Mouse (Mus musculus): ENCODE measurements around the gene Tprgl. TPM values are rescaled to one million over a fixed set of nuclear protein-coding genes. Genes with fewer than 3 reads are reported as not detected.

Gene Tprgl
- polyA plus RNA-seq (2015; fragmentation: Nextera tagmentation; extraction: Ambion mirVana) = 154 and 159 TPM in 2 replicates

DNA sequence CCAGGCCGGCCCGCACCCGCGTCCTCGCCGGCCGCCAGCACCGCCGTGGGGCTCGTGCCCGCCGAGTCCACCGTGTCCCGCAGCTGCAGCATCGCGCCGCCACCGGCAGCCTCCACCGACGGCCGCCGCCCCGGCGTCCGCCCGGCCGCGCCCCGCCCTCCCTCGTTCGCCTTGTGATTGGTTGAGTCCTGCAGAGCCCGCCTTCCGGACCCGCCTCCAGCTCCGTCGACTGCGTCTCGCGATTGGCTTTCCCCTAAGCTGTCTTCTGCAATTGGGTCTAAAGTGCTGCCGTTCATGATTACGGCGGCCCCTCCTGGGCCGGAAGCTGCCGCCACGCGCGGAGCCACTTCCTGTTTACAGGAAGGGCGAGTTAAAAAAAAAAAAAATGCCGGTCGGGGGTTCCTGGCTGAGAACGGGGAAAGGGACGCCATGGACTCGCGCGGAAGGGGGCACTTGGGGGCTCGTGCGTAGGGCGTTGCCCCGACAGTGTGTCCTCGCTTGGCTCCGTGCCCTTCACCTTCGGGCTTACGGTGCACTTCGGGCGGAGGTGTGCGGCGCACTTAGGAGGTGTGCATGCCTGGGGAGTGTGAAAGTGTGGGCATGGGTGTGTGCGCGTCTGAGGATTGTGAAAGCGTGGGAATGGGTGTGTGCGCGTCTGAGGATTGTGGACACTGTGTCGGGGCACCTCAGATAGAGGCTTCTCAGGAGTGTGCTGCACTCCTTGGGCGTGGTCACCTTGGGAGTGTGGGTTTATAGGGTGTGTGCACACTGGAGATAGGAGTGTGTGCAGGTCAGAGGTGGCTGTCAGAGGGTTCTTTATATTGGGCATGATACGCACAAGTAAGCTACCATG is at the start of gene Tprgl:
Gene Tprgl (minus strand): TSS at position 129 of the 853 bp plus-strand sequence.
- Histone ChIP-seq H3K36me3 (peaks cover 31% of the 10 kb centered on the region), H3K9ac (peak within 1 kb of the TSS; percentile 71), H3K4me3 (replicated peaks) (peak within 1 kb of the TSS; percentile 90), H3K4me1 (peaks cover 22% of the 10 kb centered on the region), H3K27ac (replicated peaks) (peak within 1 kb of the TSS; percentile 78), H3K4me2 (replicated peaks) (peak within 1 kb of the TSS; percentile 83), H3K9me3 (replicated peaks) (no peaks in the 10 kb centered on the region), H3K27me3 (no peaks in the 10 kb centered on the region)
- under 1% methylated on average over 59 of the region's 75 CpGs for WGBS
- peak; percentile 96 for ATAC-seq (ENCODE audit: insufficient number of reproducible peaks, low FRiP score, low TSS enrichment, low read depth)

DNA sequence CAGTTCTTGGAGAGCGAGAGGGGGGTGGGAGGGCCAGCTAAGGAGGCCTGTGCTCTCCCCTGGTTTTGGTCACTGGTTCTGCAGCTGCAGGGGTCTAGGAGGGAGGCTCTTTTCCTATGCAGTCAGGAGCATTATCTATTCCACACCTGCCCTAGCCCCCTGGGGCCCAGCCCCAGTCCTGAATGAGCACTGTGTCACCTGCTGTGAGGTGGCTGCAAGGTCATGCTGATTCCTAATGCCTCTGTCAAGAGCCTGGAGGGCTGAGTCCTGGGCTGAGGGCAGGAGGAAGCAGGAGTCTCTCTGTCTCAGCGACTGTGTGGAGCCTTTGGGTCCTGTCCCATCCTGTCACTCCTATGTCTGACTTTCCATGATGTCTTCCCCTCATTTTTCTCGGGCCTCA is 49.4 kb upstream of the Tprgl start:
- no peak for ATAC-seq (ENCODE audit: insufficient number of reproducible peaks, low FRiP score, low TSS enrichment, low read depth)
- Histone ChIP-seq H3K9ac (no peak overlapping the region), H3K27me3 (no peaks in the 10 kb centered on the region), H3K4me2 (replicated peaks) (no peak overlapping the region), H3K4me3 (replicated peaks) (no peak overlapping the region), H3K4me1 (peaks cover 69% of the 10 kb centered on the region), H3K36me3 (no peaks in the 10 kb centered on the region), H3K27ac (replicated peaks) (peak overlapping the region; percentile 76), H3K9me3 (replicated peaks) (no peaks in the 10 kb centered on the region)
- 22% methylated on average over 3 of the region's 3 CpGs for WGBS

DNA sequence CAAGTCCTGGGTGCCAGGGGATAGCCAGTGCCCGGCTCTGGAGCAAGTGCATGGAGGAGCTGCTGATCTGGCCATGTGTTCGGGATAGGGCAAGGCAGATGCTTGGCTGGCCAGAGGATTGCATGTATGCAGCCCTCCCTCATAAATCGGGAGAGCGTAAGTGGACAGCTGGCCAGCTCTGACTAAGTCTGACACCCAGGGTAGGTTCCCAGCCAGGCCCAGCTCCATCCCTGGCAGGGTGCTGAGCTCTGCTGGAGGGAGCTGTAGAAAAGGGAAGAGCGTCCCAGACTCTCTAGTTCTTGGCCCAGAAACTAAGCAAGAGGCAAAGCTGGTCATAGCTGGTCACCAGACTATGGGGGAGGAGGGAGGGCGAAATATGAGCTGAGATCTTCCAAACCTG is 48.6 kb upstream of the Tprgl start:
- Histone ChIP-seq H3K4me3 (replicated peaks) (no peak overlapping the region), H3K9ac (no peak overlapping the region), H3K27me3 (no peaks in the 10 kb centered on the region), H3K36me3 (no peaks in the 10 kb centered on the region), H3K9me3 (replicated peaks) (no peaks in the 10 kb centered on the region), H3K4me2 (replicated peaks) (no peak overlapping the region), H3K4me1 (peaks cover 70% of the 10 kb centered on the region), H3K27ac (replicated peaks) (peak overlapping the region; percentile 79)
- WGBS = 77% methylated on average over 6 of the region's 6 CpGs
- peak; percentile 7; the same call in 1 of the 2 replicates for ATAC-seq (ENCODE audit: insufficient number of reproducible peaks, low FRiP score, low TSS enrichment, low read depth)

DNA sequence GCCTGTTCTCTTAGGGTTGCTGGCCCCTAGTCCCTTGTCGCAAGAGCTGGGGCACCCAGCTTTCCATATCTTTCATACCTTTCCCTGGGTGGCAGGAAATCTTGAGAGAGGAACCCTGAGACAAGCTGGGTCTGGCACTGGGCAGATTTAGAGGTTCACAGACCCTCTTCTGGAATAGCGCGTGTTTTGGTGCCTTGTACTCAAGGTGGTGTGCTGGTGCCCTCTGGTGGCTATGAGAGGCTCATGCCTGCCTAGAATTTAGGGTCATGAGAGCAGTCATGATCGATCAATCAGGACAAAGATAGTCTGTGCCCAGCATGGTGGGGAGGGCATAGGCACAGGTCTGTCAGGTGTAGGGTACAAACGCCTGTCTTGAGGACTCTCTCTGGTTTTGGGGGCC is 46.8 kb upstream of the Tprgl start:
- WGBS = 13% methylated on average over 5 of the region's 5 CpGs
- H3K36me3 ChIP-seq = no peaks in the 10 kb centered on the region
- no peak overlapping the region for H3K4me3 ChIP-seq (replicated peaks)
- no peaks in the 10 kb centered on the region for H3K9me3 ChIP-seq (replicated peaks)
- H3K4me2 ChIP-seq (replicated peaks) = no peak overlapping the region
- H3K27ac ChIP-seq (replicated peaks) = no peak overlapping the region
- H3K9ac ChIP-seq = no peak overlapping the region
- no peak for ATAC-seq (ENCODE audit: insufficient number of reproducible peaks, low FRiP score, low TSS enrichment, low read depth)
- peaks cover 53% of the 10 kb centered on the region for H3K4me1 ChIP-seq
- no peaks in the 10 kb centered on the region for H3K27me3 ChIP-seq

DNA sequence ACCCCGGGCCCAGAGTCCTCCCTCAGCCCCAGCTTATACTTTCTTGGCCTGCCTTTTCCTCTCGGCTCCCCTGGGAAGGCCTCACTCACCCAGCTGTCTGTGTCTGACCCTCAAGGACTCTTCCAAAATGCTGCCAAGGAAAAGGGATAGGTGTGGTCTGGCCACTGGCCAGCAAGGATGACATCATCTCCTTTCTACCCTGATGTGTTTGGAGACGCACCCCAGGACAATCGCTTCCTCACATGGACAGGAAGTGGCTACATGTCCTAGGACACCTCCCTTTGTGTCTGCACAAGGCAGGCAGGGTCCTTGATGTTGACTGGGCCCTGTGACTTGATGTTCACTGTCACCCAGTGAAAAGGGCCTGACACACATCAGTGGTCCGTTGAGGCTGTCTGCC is 44.9 kb upstream of the Tprgl start:
- Histone ChIP-seq H3K4me3 (replicated peaks) (no peak overlapping the region), H3K27me3 (no peaks in the 10 kb centered on the region), H3K27ac (replicated peaks) (no peak overlapping the region), H3K36me3 (no peaks in the 10 kb centered on the region), H3K4me2 (replicated peaks) (no peak overlapping the region), H3K9me3 (replicated peaks) (no peaks in the 10 kb centered on the region), H3K4me1 (peaks cover 42% of the 10 kb centered on the region), H3K9ac (0 out of 2 replicates have a peak overlapping the region, but pooled peaks have one; percentile 6)
- WGBS = 61% methylated on average over 5 of the region's 5 CpGs
- ATAC-seq (ENCODE audit: insufficient number of reproducible peaks, low FRiP score, low TSS enrichment, low read depth) = no peak

DNA sequence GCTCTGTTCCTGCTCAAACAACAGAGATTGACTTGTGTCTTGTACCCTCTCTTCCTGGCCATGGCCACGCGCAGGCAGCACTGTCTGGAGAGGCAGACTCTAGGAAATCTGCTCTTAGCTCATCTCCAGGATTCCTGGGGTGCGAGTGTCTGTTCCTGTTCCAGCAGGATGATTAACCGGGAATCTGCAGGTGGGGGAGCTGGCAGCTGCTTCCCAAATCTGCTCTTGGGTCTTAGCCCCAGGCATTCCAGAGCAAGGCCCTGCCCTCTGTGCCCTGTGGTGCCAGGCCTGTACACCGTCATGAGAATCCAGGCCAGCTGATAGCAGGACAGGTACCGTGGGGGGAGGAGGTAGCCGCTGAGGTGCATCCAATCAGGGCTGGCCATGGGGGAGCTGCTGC is 44.1 kb upstream of the Tprgl start:
- no peaks in the 10 kb centered on the region for H3K27me3 ChIP-seq
- no peak overlapping the region for H3K27ac ChIP-seq (replicated peaks)
- H3K36me3 ChIP-seq = no peaks in the 10 kb centered on the region
- 67% methylated on average over 7 of the region's 7 CpGs for WGBS
- no peak overlapping the region for H3K9ac ChIP-seq
- ATAC-seq (ENCODE audit: insufficient number of reproducible peaks, low FRiP score, low TSS enrichment, low read depth) = no peak
- H3K4me2 ChIP-seq (replicated peaks) = no peak overlapping the region
- H3K4me1 ChIP-seq = peaks cover 35% of the 10 kb centered on the region
- H3K9me3 ChIP-seq (replicated peaks) = no peaks in the 10 kb centered on the region
- H3K4me3 ChIP-seq (replicated peaks) = no peak overlapping the region

DNA sequence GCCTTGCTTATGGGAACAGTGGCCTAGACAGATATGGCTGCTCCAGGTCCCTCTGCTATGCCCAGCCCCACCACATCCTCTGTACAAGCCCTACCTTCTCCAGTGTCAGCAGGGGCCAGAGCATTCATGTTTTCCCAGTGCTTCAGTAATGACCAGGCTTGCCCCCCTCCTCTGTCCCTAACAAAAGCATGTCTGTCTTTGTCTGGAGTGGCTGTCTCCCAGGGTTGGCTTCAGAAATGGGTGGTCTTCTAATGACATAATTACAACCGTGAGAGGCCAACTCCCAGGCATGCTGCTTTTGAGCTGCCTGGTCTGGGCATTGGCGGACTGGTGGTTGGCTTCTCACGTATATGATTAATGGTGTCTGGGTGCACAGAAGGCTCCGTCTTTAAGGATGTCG is 41.0 kb upstream of the Tprgl start:
- peak; percentile 17; the same call in 1 of the 2 replicates for ATAC-seq (ENCODE audit: insufficient number of reproducible peaks, low FRiP score, low TSS enrichment, low read depth)
- Histone ChIP-seq H3K4me2 (replicated peaks) (no peak overlapping the region), H3K27me3 (no peaks in the 10 kb centered on the region), H3K4me1 (peaks cover 33% of the 10 kb centered on the region), H3K9me3 (replicated peaks) (no peaks in the 10 kb centered on the region), H3K36me3 (no peaks in the 10 kb centered on the region), H3K4me3 (replicated peaks) (no peak overlapping the region), H3K27ac (replicated peaks) (no peak overlapping the region), H3K9ac (no peak overlapping the region)
- 54% methylated on average over 5 of the region's 5 CpGs for WGBS

DNA sequence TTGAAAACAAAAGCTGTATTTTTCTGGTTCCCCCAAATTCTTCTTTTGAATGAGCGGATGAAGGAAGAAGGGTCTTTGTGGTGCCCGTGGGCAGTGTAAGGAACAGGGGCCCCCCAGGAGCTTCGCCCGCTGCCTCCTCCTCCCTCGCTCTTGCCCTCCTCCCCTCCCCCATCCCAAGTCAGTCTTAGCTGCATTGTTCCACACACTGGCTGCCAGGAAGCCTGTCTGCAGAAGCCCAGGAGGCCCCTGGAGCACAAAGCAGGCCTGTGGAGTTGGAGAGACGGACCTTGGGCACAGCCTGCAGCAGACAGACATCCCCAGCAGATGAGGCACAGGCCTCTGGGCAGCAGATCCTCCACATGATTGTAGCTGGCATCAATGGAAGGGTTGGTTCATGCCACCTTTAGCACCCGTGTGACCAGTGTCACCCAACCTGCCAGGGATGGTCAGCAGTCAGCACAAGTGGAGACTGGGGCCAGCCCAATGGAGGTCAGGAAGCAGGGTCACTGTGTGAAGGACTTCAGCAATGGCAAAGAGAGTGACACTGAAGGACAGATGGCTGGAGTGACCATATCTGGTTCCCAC is 38.0 kb upstream of the Tprgl start:
- H3K9ac ChIP-seq = peak overlapping the region; percentile 19; the same call in 1 of the 2 replicates
- 33% methylated on average over 7 of the region's 7 CpGs for whole genome bisulfite sequencing
- H3K9me3 ChIP-seq (replicated peaks) = no peaks in the 10 kb centered on the region
- no peaks in the 10 kb centered on the region for H3K27me3 ChIP-seq
- H3K27ac ChIP-seq (replicated peaks) = peak overlapping the region; percentile 88
- H3K4me1 ChIP-seq = peaks cover 17% of the 10 kb centered on the region
- 0 out of 2 replicates have a peak, but pooled peaks cover 4% of the 10 kb centered on the region for H3K36me3 ChIP-seq
- ATAC-seq (ENCODE audit: insufficient number of reproducible peaks, low FRiP score, low TSS enrichment, low read depth) = no peak
- H3K4me3 ChIP-seq (replicated peaks) = no peak overlapping the region
- H3K4me2 ChIP-seq (replicated peaks) = no peak overlapping the region; the same call in 1 of the 2 replicates

DNA sequence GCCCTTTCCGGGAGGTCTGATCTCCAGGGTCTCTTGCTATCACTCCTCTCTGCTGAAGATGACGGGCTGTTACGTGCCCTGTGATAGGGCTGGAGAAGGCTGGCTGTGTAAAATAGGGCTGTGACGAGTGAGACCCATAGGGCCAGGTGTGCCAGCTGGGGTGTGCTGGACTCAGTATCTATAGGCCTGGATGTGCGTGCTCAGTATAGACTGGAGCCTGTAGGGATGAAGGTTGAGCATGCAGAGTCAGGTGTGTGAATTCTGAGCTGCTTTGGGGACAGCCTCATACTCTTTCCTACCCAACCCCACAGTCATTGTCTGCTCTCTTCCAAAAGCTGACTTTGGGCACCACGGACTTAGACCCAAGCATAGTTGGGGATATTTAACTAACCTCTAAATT is 37.5 kb upstream of the Tprgl start:
- Histone ChIP-seq H3K4me2 (replicated peaks) (no peak overlapping the region), H3K9me3 (replicated peaks) (no peaks in the 10 kb centered on the region), H3K36me3 (0 out of 2 replicates have a peak, but pooled peaks cover 4% of the 10 kb centered on the region), H3K4me1 (peaks cover 17% of the 10 kb centered on the region), H3K4me3 (replicated peaks) (no peak overlapping the region), H3K9ac (no peak overlapping the region), H3K27ac (replicated peaks) (peak overlapping the region; percentile 88), H3K27me3 (no peaks in the 10 kb centered on the region)
- ATAC-seq (ENCODE audit: insufficient number of reproducible peaks, low FRiP score, low TSS enrichment, low read depth) = 0 out of 2 replicates have a peak, but pooled peaks have one; percentile 36
- 52% methylated on average over 6 of the region's 6 CpGs for WGBS

DNA sequence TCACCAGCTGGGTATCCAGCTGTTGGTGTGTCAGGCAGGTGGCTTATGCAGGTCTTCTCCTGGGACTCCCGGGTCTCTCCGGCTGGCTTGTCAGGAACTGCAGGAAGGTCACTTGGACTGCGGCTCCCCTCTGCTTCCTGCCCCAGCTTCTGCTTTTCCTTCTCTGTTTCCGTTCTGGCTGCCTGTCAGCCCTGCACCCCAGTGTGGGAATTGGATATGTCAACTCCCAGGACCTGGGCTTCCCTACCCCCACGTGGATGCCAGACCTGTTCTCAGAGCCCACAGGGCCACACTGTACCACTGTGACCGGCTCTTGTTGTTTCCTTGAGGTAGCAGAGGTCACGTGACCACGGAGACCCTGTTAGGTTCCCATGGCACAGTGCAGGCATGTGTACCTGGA is 28.5 kb upstream of the Tprgl start:
- Histone ChIP-seq H3K36me3 (0 out of 2 replicates have a peak, but pooled peaks cover 2% of the 10 kb centered on the region), H3K27ac (replicated peaks) (no peak overlapping the region), H3K27me3 (no peaks in the 10 kb centered on the region), H3K9ac (no peak overlapping the region), H3K4me2 (replicated peaks) (no peak overlapping the region), H3K9me3 (replicated peaks) (no peaks in the 10 kb centered on the region), H3K4me1 (no peaks in the 10 kb centered on the region), H3K4me3 (replicated peaks) (no peak overlapping the region)
- whole genome bisulfite sequencing = 77% methylated on average over 8 of the region's 8 CpGs
- ATAC-seq (ENCODE audit: insufficient number of reproducible peaks, low FRiP score, low TSS enrichment, low read depth) = no peak

DNA sequence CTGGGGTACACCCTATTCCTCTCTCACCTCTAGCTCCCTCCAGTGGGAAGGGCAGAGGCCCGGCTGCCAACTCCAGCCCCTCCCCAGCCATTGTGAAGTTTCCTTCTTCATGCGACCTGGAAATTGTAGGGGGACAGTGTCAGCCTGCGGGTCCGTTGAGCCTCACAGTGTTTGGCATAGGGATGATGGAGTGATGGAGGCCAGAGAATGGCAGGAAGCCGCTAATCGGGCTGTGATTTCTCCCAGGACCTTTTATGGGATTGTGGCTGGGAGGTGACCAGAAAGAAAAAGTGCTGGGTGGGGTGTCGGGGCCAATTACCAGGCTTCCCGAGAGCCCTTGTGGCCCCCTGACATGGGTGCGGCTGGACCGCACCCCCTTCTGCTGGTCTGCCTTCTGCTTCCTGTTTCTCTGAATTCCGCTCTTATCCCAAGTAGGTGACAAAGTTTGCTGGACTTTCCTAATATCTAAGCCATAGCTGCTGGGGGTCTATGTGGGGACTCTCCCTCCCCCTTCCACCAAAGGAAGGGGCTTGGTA is 25.6 kb upstream of the Tprgl start:
- Histone ChIP-seq H3K4me3 (replicated peaks) (no peak overlapping the region), H3K27ac (replicated peaks) (no peak overlapping the region), H3K4me1 (no peaks in the 10 kb centered on the region), H3K4me2 (replicated peaks) (no peak overlapping the region), H3K36me3 (no peaks in the 10 kb centered on the region), H3K27me3 (no peaks in the 10 kb centered on the region), H3K9me3 (replicated peaks) (no peaks in the 10 kb centered on the region), H3K9ac (no peak overlapping the region)
- WGBS = 83% methylated on average over 11 of the region's 11 CpGs
- ATAC-seq (ENCODE audit: insufficient number of reproducible peaks, low FRiP score, low TSS enrichment, low read depth) = no peak

Data from embryonic facial prominence, embryonic 15.5 days (tissue).